Mouse (Mus musculus): ENCODE measurements around the gene Gcnt2.

DNA sequence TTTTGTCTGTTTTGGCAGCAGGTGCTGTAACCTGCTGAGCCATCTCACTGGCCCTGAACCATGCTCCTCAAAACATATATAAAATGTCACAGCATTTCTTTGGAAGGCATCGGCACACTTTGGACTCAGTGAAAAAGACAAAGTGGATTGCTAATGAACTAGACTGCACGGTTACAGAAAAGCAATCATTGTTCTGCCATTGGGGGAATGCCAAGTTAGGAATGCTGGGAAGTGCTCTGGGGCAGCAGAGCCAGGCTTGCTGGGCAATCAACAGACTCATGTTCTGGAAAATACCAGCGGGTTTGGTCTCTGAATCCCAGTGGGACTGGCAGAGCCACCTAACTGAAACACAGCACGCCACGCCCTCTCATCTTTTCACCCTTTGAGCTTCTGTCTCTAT lies 31.0 kb downstream of the Gcnt2 start:
- TF ChIP-seq POLR2A (IDR thresholded peaks at IDR 0.05; ENCODE audit: borderline replicate concordance, extremely low read depth, insufficient read depth, insufficient read length, poor library complexity, severe bottlenecking) (no peak), CTCF (IDR thresholded peaks at IDR 0.05; ENCODE audit: borderline replicate concordance, extremely low read depth, insufficient read depth, insufficient read length) (no peak)

Data from brain, embryonic 14.5 days (tissue).